Mouse (Mus musculus) brain, embryonic 18.5 days (tissue): ENCODE data around the gene Cldn22.

Source experiments
- DNase-seq: peaks from one replicate; pipeline ENCODE4 v3.0.0-alpha.2; 2012; ENCODE audit warnings: low read depth, low spot score

Gene Cldn22

GRCm38 (mm10) chr8:47832616-47833015 lies 8.3 kb downstream of the Cldn22 start:
- DNase-seq = no peak

GRCm38 (mm10) chr8:47833944-47834343 lies 9.7 kb downstream of the Cldn22 start:
- DNase-seq = no peak

GRCm38 (mm10) chr8:47843063-47843462 lies 18.8 kb downstream of the Cldn22 start:
- DNase-seq = no peak

- DNase-seq = no peak
Observed at GRCm38 (mm10) chr8:47843651-47844050, 19.4 kb downstream of the Cldn22 start.

- DNase-seq = no peak
Observed at GRCm38 (mm10) chr8:47845956-47846355, 21.7 kb downstream of the Cldn22 start.

- DNase-seq = no peak
Observed at GRCm38 (mm10) chr8:47847161-47847560, 22.9 kb downstream of the Cldn22 start.

GRCm38 (mm10) chr8:47847931-47848330 lies 23.6 kb downstream of the Cldn22 start:
- no peak for DNase-seq

GRCm38 (mm10) chr8:47849842-47850241 lies 25.6 kb downstream of the Cldn22 start:
- no peak for DNase-seq

- DNase-seq = no peak
Observed at GRCm38 (mm10) chr8:47851824-47852502, 27.7 kb downstream of the Cldn22 start.

- DNase-seq = no peak
Observed at GRCm38 (mm10) chr8:47852737-47853136, 28.5 kb downstream of the Cldn22 start.

- no peak for DNase-seq
Observed at GRCm38 (mm10) chr8:47853356-47853755, 29.1 kb downstream of the Cldn22 start.

- DNase-seq = no peak
Observed at GRCm38 (mm10) chr8:47859259-47859658, 35.0 kb downstream of the Cldn22 start.

GRCm38 (mm10) chr8:47866568-47866967 lies 42.3 kb downstream of the Cldn22 start:
- DNase-seq = no peak

GRCm38 (mm10) chr8:47867067-47867466 lies 42.8 kb downstream of the Cldn22 start:
- DNase-seq = peak; percentile 56

GRCm38 (mm10) chr8:47872361-47873107 lies 48.3 kb downstream of the Cldn22 start:
- DNase-seq = no peak

- no peak for DNase-seq
Observed at GRCm38 (mm10) chr8:47874497-47875178, 50.4 kb downstream of the Cldn22 start.
